Mouse (Mus musculus): ENCODE results near the gene Dusp19.

GRCm38 (mm10) chr2:80594215-80594918, 22.5 kb upstream of the Dusp19 start:
- no peak for TF ChIP-seq POLR2A (IDR thresholded peaks at IDR 0.05; ENCODE audit: control insufficient read depth, low read depth, low read length)
- TF ChIP-seq CTCF (IDR thresholded peaks at IDR 0.05; ENCODE audit: control insufficient read depth, insufficient read depth, insufficient replicate concordance, low read depth, low read length): no peak

Measured in testis, adult 2 months (tissue).